Mouse (Mus musculus) CH12.LX (cell line): ENCODE data around the gene Nrap. TPM values are rescaled to one million over a fixed set of nuclear protein-coding genes. Genes with fewer than 3 reads are reported as not detected.

Source experiments
- DNase-seq: peaks from one replicate; pipeline ENCODE4 v3.0.0-alpha.2; 2013; ENCODE audit errors: extremely low read depth
- H3K27ac ChIP-seq: 2 replicates; pipeline ENCODE4 v1.5.1; 2012; ENCODE audit warnings: low read depth, mild to moderate bottlenecking, control low read depth, moderate library complexity; ENCODE audit not compliant: insufficient read depth
- H3K27me3 ChIP-seq: replicated peaks from 2 replicates; pipeline ENCODE3; 2012; ENCODE audit warnings: inconsistent platforms
- H3K36me3 ChIP-seq, 2 experiments: replicated peaks in 1 of 2; 2 replicates each; pipeline versions ENCODE3 to v1.6.1; 2012; ENCODE audit warnings: inconsistent platforms in 1 of 2, low read length in 1 of 2, mild to moderate bottlenecking in 1 of 2, mixed read lengths in 1 of 2, moderate library complexity in 1 of 2; ENCODE audit not compliant: control insufficient read depth in 1 of 2, insufficient read depth in 1 of 2
- H3K4me1 ChIP-seq, 2 experiments: 2 replicates each; pipeline ENCODE4 v1.6.1; 2012; ENCODE audit warnings: inconsistent platforms in 1 of 2, moderate library complexity in 1 of 2; ENCODE audit not compliant: insufficient read depth in 2 of 2, control insufficient read depth in 1 of 2
- H3K4me2 ChIP-seq: 2 replicates; pipeline ENCODE4 v1.6.1; 2012; ENCODE audit warnings: low read depth, mild to moderate bottlenecking, control low read depth; ENCODE audit not compliant: poor library complexity, insufficient read depth, severe bottlenecking
- H3K4me3 ChIP-seq, 3 experiments: fragments of 150-350 bp in 1 of 3; sonication (generic) in 1 of 3; replicated peaks in 1 of 3; 2 replicates each; pipeline versions ENCODE3 to v1.5.1; 2011 to 2012; ENCODE audit warnings: low read depth in 2 of 3, low read length in 2 of 3, mild to moderate bottlenecking in 2 of 3, moderate library complexity in 2 of 3, control low read depth in 1 of 3, improper control_type of control experiment in 1 of 3, inconsistent platforms in 1 of 3, mixed read lengths in 1 of 3; ENCODE audit not compliant: poor library complexity in 1 of 3
- H3K79me2 ChIP-seq: replicated peaks from 2 replicates; pipeline ENCODE4 v1.6.1; 2012; ENCODE audit warnings: mild to moderate bottlenecking, moderate library complexity; ENCODE audit not compliant: control insufficient read depth, poor library complexity, insufficient read depth, severe bottlenecking; ENCODE audit errors: extremely low read depth
- H3K9ac ChIP-seq: 2 replicates; pipeline ENCODE4 v1.6.1; 2012; ENCODE audit warnings: low read depth, mild to moderate bottlenecking, control low read depth, moderate library complexity; ENCODE audit not compliant: insufficient read depth
- H3K9me3 ChIP-seq: replicated peaks from 2 replicates; pipeline ENCODE3; 2012; ENCODE audit warnings: low read length, inconsistent platforms, mixed read lengths
- BHLHE40 ChIP-seq: IDR thresholded peaks from 2 replicates; pipeline ENCODE4 v1.6.1; 2011; ENCODE audit warnings: mild to moderate bottlenecking, low read depth, low read length, improper control_type of control experiment
- E2F4 ChIP-seq: IDR thresholded peaks from 2 replicates; pipeline ENCODE4 v1.6.1; 2011; ENCODE audit warnings: low read depth, low read length, improper control_type of control experiment; ENCODE audit not compliant: insufficient replicate concordance
- EP300 ChIP-seq: IDR thresholded peaks from 2 replicates; pipeline ENCODE4 v1.6.1; 2011; ENCODE audit warnings: low read length, improper control_type of control experiment
- ETS1 ChIP-seq: conservative IDR thresholded peaks from 2 replicates; pipeline ENCODE4 v1.6.1; 2012; ENCODE audit warnings: low read depth, mild to moderate bottlenecking, inconsistent platforms, low read length, improper control_type of control experiment, moderate library complexity
- KAT2A ChIP-seq: IDR thresholded peaks from 2 replicates; pipeline ENCODE4 v1.6.1; 2012; ENCODE audit warnings: low read length, improper control_type of control experiment, inconsistent platforms; ENCODE audit not compliant: insufficient replicate concordance
- MAX ChIP-seq: IDR thresholded peaks from 2 replicates; pipeline ENCODE4 v1.6.1; 2011; ENCODE audit warnings: low read length, improper control_type of control experiment
- MYC ChIP-seq: IDR thresholded peaks from 2 replicates; pipeline ENCODE4 v1.6.1; 2011; ENCODE audit warnings: low read depth, mild to moderate bottlenecking, improper control_type of control experiment, low read length
- PAX5 ChIP-seq: IDR thresholded peaks from 2 replicates; pipeline ENCODE4 v1.6.1; 2012; ENCODE audit warnings: low read length, inconsistent platforms, mixed read lengths
- RCOR1 ChIP-seq: conservative IDR thresholded peaks from 2 replicates; pipeline ENCODE4 v1.6.1; 2012; ENCODE audit warnings: low read depth, mild to moderate bottlenecking, inconsistent platforms, low read length, improper control_type of control experiment
- SIN3A ChIP-seq: IDR thresholded peaks from 2 replicates; pipeline ENCODE4 v1.6.1; 2012; ENCODE audit warnings: low read length, improper control_type of control experiment, inconsistent platforms
- USF1 ChIP-seq: IDR thresholded peaks from 2 replicates; pipeline ENCODE4 v1.6.1; 2014; ENCODE audit warnings: low read depth, mild to moderate bottlenecking, inconsistent platforms, low read length, improper control_type of control experiment
- USF2 ChIP-seq: conservative IDR thresholded peaks from 2 replicates; pipeline ENCODE4 v1.6.1; 2011; ENCODE audit warnings: low read depth, low read length, improper control_type of control experiment
- dilution Hi-C: fragments of 300-500 bp; cut with MboI; formaldehyde crosslinking; loops from 2 replicates; pipeline ENCODE4 v1.14.3; 2020; ENCODE audit warnings: low sequenced_read_pairs; ENCODE audit not compliant: extremely low pct_unique_long_range_greater_than_20kb, extremely low pct_ligation_motif_present
- in situ Hi-C: fragments of 300-500 bp; cut with MboI; formaldehyde crosslinking; loops from 3 replicates; pipeline ENCODE4 v1.14.3; 2019; ENCODE audit warnings: low sequenced_read_pairs, low pct_ligation_motif_present, low pct_unique_long_range_greater_than_20kb, mixed read lengths
- polyA plus RNA-seq: library from polyadenylated mRNA; unstranded; fragments of >175 nt; gene quantifications from 2 replicates; pipeline ENCODE4 v1.2.1, GENCODE M21; 2012; ENCODE audit warnings: low read depth; ENCODE audit not compliant: insufficient read length
- total RNA-seq, 2 experiments: library from RNA; depleted of rRNA; stranded (reverse); fragments of 300-350 nt in 1 of 2; fragments of >200 nt in 1 of 2; gene quantifications; 2 replicates each; pipeline ENCODE4 v1.2.3; 2012 to 2014

Nrap gene
- total and polyA plus RNA-seq, 3 experiments = 0.04 to 1.5 (median 0.17) TPM

- H3K27me3 ChIP-seq = peaks cover 73% of the 10 kb centered on the region
- no peak overlapping the region for H3K27ac ChIP-seq
- TF ChIP-seq BHLHE40 = no peak
- TF ChIP-seq E2F4 = no peak
- no peak for TF ChIP-seq USF2
- TF ChIP-seq MYC = no peak
- no peak for TF ChIP-seq KAT2A
- no peak for TF ChIP-seq EP300
- no peak for TF ChIP-seq SIN3A
- no peak for TF ChIP-seq RCOR1
- no peak for TF ChIP-seq PAX5
- no peak for TF ChIP-seq ETS1
- no peak for TF ChIP-seq USF1
- no peak for TF ChIP-seq MAX
- TF ChIP-seq, all 38 proteins: peak for 0
- Histone ChIP-seq H3K79me2 (no peaks in the 10 kb centered on the region), H3K9me3 (no peaks in the 10 kb centered on the region), H3K9ac (no peak overlapping the region), H3K36me3 (no peaks in the 10 kb centered on the region), H3K4me1 (no peaks in the 10 kb centered on the region), H3K4me3 (no peak overlapping the region), H3K4me2 (no peak overlapping the region)
- dilution Hi-C loops (no loop called here), in situ Hi-C loops (loop anchor here (25.0 kb wide), 1 partner anchor 910 kb away; no protein-coding TSS in a partner anchor)
- DNase-seq = no peak
Measured at GRCm38 (mm10) chr19:56272081-56272480, 117.8 kb downstream of the Nrap start.

Other genes with a start within 250 kb of the Nrap start
- not detected in 2 replicates for gene Habp2, start 102.9 kb downstream of the Nrap start, total RNA-seq (2012; rRNA removed)
- not detected in 2 replicates for gene Habp2, start 102.9 kb downstream of the Nrap start, total RNA-seq (2014; rRNA removed)
- not detected in 2 replicates for gene Habp2, start 102.9 kb downstream of the Nrap start, polyA plus RNA-seq
- gene Casp7, start 7.1 kb upstream of the Nrap start, total RNA-seq (2012; rRNA removed) = 6.3 and 6.7 TPM in 2 replicates
- 8.8 and 11.8 TPM in 2 replicates for gene Casp7, start 7.1 kb upstream of the Nrap start, total RNA-seq (2014; rRNA removed)
- gene Casp7, start 7.1 kb upstream of the Nrap start, polyA plus RNA-seq = 5.8 and 6.8 TPM in 2 replicates
- not detected in 2 replicates for gene Plekhs1, start 71.6 kb upstream of the Nrap start, total RNA-seq (2012; rRNA removed)
- not detected in 2 replicates for gene Plekhs1, start 71.6 kb upstream of the Nrap start, total RNA-seq (2014; rRNA removed)
- not detected in 2 replicates for gene Plekhs1, start 71.6 kb upstream of the Nrap start, polyA plus RNA-seq
- gene Dclre1a, start 158.2 kb upstream of the Nrap start, total RNA-seq (2012; rRNA removed) = 8.3 and 9.3 TPM in 2 replicates
- 14.8 and 15.7 TPM in 2 replicates for gene Dclre1a, start 158.2 kb upstream of the Nrap start, total RNA-seq (2014; rRNA removed)
- gene Dclre1a, start 158.2 kb upstream of the Nrap start, polyA plus RNA-seq = 11.4 and 13.1 TPM in 2 replicates
- gene Nhlrc2, start 158.2 kb upstream of the Nrap start, total RNA-seq (2012; rRNA removed) = 9.5 and 9.9 TPM in 2 replicates
- gene Nhlrc2, start 158.2 kb upstream of the Nrap start, total RNA-seq (2014; rRNA removed) = 12.6 and 12.9 TPM in 2 replicates
- 18.3 and 22.9 TPM in 2 replicates for gene Nhlrc2, start 158.2 kb upstream of the Nrap start, polyA plus RNA-seq